Mouse (Mus musculus): ENCODE measurements at regions not wholly inside any gene's neighbourhood (a gene's known extent, or its start where the extent isn't known, plus 50 kb on each side); places are given as distances from the start of the nearest gene placed in this dataset.

GRCm38 (mm10) chr2:61071025-61071424 lies 108.0 kb upstream of the Rbms1 start:
- TF ChIP-seq CTCF (IDR thresholded peaks at IDR 0.05; ENCODE audit: low read depth, low read length) (no peak), GATA1 (IDR thresholded peaks at IDR 0.05; ENCODE audit: borderline replicate concordance, low read length) (no peak), TAL1 (conservative IDR thresholded peaks at IDR 0.05; ENCODE audit: low read depth, low read length) (no peak), POLR2AphosphoS5 (IDR thresholded peaks at IDR 0.05; ENCODE audit: insufficient replicate concordance, low read depth, low read length) (no peak)
